Mouse (Mus musculus) E14TG2a.4 (cell line): ENCODE measurements around the gene Cep57.

Experiments
- CTCF ChIP-seq: conservative IDR thresholded peaks from 2 replicates; pipeline ENCODE4 v1.5.1; 2014; ENCODE audit warnings: low read length
- NANOG ChIP-seq: IDR thresholded peaks from 2 replicates; pipeline ENCODE4 v1.6.1; 2014; ENCODE audit warnings: borderline replicate concordance, low read length, mixed read lengths

DNA sequence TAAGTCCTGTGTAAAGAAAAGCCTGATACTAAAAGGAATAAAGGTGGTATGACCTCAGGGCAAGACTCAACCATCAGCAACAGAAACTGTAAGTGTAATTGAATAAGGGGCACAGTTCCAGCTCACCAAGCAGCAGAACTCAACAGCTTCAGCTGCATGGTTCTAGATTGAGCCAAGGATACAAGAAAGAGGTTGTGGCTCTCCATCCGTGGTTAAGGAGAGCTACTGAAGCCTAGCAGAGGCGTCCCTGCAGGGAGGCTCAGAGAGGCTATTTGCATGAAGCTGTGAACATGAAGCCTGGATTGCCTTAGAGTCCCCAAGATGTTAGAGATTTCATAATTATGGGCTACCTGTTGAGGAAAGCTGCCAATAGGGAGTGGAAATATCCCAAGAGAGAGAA is 40.7 kb upstream of the Cep57 start:
- no peak for TF ChIP-seq CTCF
- no peak for TF ChIP-seq NANOG
